Mouse (Mus musculus): ENCODE results near the gene Smim4.

- TF ChIP-seq POLR2A (IDR thresholded peaks at IDR 0.05; ENCODE audit: insufficient read depth, low read depth, low read length) (no peak), CTCF (IDR thresholded peaks at IDR 0.05) (peak; percentile 31), EP300 (IDR thresholded peaks at IDR 0.05; ENCODE audit: insufficient read depth, low read depth, low read length) (no peak)
These were observed 41.3 kb downstream of the Smim4 start for GRCm38 (mm10) chr14:31087433-31087832.

All from heart, adult 2 months (tissue).